Mouse (Mus musculus): Measurements from ENCODE around the gene Tecpr2.

DNA sequence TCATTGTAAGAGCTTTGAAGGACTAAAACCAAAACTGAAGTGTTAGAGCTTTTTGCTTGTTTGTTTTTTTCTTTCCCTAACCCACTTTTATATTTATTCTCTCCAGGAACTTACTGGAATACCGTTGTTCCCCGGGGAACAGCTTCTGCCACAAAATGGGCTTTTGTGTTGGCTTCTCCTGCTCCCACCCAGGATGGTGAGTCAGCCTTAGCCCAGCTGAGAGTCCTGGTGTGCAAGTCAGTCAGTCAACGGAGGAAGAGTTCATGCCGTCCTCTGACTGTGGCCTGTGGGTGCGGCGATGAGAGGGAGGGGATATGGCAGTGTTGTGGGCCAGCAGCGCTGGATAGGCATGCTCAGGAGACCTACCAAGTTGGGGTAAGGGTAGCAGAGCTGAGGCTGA lies 57.2 kb downstream of the Tecpr2 start:
- no peak for TF ChIP-seq CTCF (IDR thresholded peaks at IDR 0.05; ENCODE audit: low read depth)
- TF ChIP-seq EP300 (IDR thresholded peaks at IDR 0.05; ENCODE audit: low read depth) = no peak
